Mouse (Mus musculus) ES-E14 (cell line): ENCODE measurements around the gene Cspg4.

Experiments
- HCFC1 ChIP-seq: IDR thresholded peaks from 2 replicates; pipeline ENCODE4 v1.6.1; 2012; ENCODE audit warnings: low read length, inconsistent platforms, borderline replicate concordance; ENCODE audit not compliant: insufficient read depth
- ZC3H11A ChIP-seq: IDR thresholded peaks from 2 replicates; pipeline ENCODE4 v1.6.1; 2012; ENCODE audit warnings: low read depth, mild to moderate bottlenecking, inconsistent platforms, low read length, borderline replicate concordance

DNA sequence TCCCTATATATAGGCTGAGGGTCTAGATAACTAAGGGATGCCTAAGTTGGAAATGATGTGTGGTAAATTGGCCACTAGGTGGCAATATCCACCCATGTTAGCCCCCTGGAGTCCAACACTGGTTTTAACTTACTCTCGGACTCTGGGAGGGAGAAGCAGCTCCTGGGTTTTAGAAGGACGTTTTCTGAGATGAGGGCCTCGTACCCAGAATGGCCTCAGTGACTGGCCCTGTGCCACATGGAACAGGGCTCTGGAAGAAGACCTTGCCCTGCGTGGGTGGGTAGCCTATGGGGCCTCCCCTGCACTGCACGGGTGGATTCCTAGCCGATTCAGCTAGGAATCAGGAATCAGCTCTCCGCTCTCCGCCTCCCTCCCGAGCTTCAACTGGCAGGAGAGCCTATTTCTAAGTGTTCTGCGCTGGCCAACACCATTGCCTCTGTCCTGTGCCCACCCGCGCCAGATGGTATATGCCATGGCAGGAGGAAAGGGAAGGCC, 26.7 kb downstream of the Cspg4 start:
- TF ChIP-seq ZC3H11A (peak; percentile 78), HCFC1 (no peak)
